Mouse (Mus musculus): ENCODE results near the gene Pld3.

DNA sequence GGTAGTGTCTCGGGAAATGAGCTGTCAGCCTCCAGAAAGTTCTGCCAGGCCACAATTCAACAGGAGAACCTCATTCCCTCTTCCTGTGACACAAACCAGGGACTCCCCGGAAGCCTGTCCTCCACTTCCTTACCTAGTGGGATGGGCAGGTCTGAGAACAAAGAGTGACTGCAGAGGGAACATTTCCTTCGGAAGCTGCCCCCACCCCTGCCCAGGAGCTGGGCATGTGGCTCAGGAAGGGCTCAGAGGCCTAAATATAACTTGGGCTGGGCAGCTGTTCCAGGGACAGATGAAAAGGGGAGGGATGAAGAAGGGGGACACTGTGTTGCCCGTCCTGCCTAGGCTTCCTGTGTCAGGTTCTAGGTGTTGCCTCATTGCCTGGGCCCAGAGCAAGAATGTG, 51.4 kb downstream of the Pld3 start:
- TF ChIP-seq POLR2A (IDR thresholded peaks at IDR 0.05; ENCODE audit: low read depth, low read length), result no peak
- TF ChIP-seq CTCF (IDR thresholded peaks at IDR 0.05; ENCODE audit: borderline replicate concordance, insufficient read depth, low read length), result no peak
